Mouse (Mus musculus) inflammation-experienced regulatory T-cells, adult 6 months (primary cell): Measurements from ENCODE around the gene Mtpn. TPM values are rescaled to one million over a fixed set of nuclear protein-coding genes. Genes with fewer than 3 reads are reported as not detected.

Experiments used
- polyA plus RNA-seq, 3 experiments: library from polyadenylated mRNA; unstranded; fragments of 100-300 nt; shearing (Covaris generic); gene quantifications; one replicate each; pipeline ENCODE4 v1.2.1; 2017

Mtpn gene
- polyA plus RNA-seq, 3 experiments from 2014 or later = 62.1 to 160 (median 84.8) TPM

Other genes with a start within 250 kb of the Mtpn start
- under 1 TPM in 1 of 3 experiments, not detected in 2; 0.19 TPM for gene Slc13a4, start 231.8 kb downstream of the Mtpn start, polyA plus RNA-seq
- not detected for gene Fam180a, start 213.7 kb downstream of the Mtpn start, polyA plus RNA-seq